Mouse (Mus musculus) neural tube, embryonic 13.5 days (tissue): ENCODE measurements around the gene Plin5. TPM values are rescaled to one million over a fixed set of nuclear protein-coding genes. Genes with fewer than 3 reads are reported as not detected.
"Not testable (repeated sequence)": the region's sequence is repeated elsewhere in the genome, so short reads cannot be mapped to it uniquely, and the experiment has no call there.

ENCODE experiments used
- ATAC-seq: fragments of 200-750 bp; cut with Nextera tagmentation; 2 replicates; pipeline ENCODE4 v1.8.0; 2017; ENCODE audit warnings: low read depth, mild to moderate bottlenecking, moderate TSS enrichment, moderate library complexity
- H3K27ac ChIP-seq: fragments of 300-500 bp; sonication (generic); replicated peaks from 2 replicates; pipeline ENCODE4 v1.5.1; 2015; ENCODE audit warnings: moderate library complexity, mild to moderate bottlenecking, inconsistent platforms
- H3K27me3 ChIP-seq: fragments of 300-500 bp; sonication (generic); 2 replicates; pipeline ENCODE4 v1.6.1; 2015; ENCODE audit warnings: mild to moderate bottlenecking, inconsistent platforms
- H3K36me3 ChIP-seq: fragments of 300-500 bp; sonication (generic); 2 replicates; pipeline ENCODE4 v1.6.1; 2015; ENCODE audit warnings: mild to moderate bottlenecking, inconsistent platforms
- H3K4me1 ChIP-seq: fragments of 300-500 bp; sonication (generic); replicated peaks from 2 replicates; pipeline ENCODE4 v1.6.1; 2015; ENCODE audit warnings: inconsistent platforms
- H3K4me2 ChIP-seq: fragments of 300-500 bp; sonication (generic); 2 replicates; pipeline ENCODE4 v1.6.1; 2015; ENCODE audit warnings: inconsistent platforms, mild to moderate bottlenecking, moderate library complexity
- H3K4me3 ChIP-seq: fragments of 300-500 bp; sonication (generic); 2 replicates; pipeline ENCODE4 v1.5.1; 2015; ENCODE audit warnings: mild to moderate bottlenecking, inconsistent platforms
- H3K9ac ChIP-seq: fragments of 300-500 bp; sonication (generic); 2 replicates; pipeline ENCODE4 v1.6.1; 2015; ENCODE audit warnings: moderate library complexity, mild to moderate bottlenecking, inconsistent platforms
- H3K9me3 ChIP-seq: fragments of 300-500 bp; sonication (generic); 2 replicates; pipeline ENCODE4 v1.6.1; 2016; ENCODE audit warnings: inconsistent platforms
- WGBS: fragments of 180-500 bp; shearing (Covaris S2); methylation state at CpG from one replicate; pipeline ENCODE4 v1.1.7; 2015; 5-methylcytosine and 5-hydroxymethylcytosine counted together
- polyA plus RNA-seq: library from polyadenylated mRNA; unstranded; fragments of >200 nt; fragmentation: Nextera tagmentation; extraction: Ambion mirVana; gene quantifications from 2 replicates; pipeline ENCODE4 v1.2.1, GENCODE M21; 2015

Plin5 gene
- polyA plus RNA-seq, 1 experiment from 2014 or later = 0.93 TPM

DNA sequence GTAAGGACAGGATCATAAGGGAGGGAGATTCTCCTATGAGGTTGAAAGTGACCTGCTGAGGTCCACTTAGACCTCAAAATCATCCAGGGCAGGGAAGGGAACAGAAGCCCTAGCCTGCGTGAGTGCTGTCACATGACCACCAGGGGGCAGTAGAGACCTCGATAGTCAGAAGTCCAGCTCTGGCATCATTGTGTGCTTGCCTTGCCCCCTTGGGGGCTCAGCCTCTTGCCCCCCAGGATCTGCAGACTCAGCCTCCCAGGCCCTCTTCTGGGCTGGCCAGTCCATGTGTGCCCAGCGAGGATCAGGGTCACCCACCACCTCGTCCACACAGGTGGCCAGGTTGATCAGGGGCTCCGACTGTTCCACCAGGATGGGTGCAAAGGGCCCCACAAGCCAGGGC is 5.5 kb downstream of the Plin5 start:
- Histone ChIP-seq H3K27ac (no peak overlapping the region), H3K4me1 (peaks cover 10% of the 10 kb centered on the region; the same call in 1 of the 2 replicates), H3K9me3 (no peaks in the 10 kb centered on the region), H3K9ac (no peak overlapping the region), H3K4me3 (no peak overlapping the region), H3K27me3 (peaks cover 9% of the 10 kb centered on the region), H3K4me2 (no peak overlapping the region), H3K36me3 (no peaks in the 10 kb centered on the region)
- WGBS = 42% methylated on average over 5 of the region's 5 CpGs
- ATAC-seq = peak; percentile 14; the same call in 1 of the 2 replicates

GRCm38 (mm10) chr17:56111021-56111420 is 6.4 kb downstream of the Plin5 start:
- Histone ChIP-seq H3K27me3 (peaks cover under 1% of the 10 kb centered on the region), H3K36me3 (no peaks in the 10 kb centered on the region), H3K4me3 (no peak overlapping the region), H3K4me1 (peaks cover 10% of the 10 kb centered on the region; the same call in 1 of the 2 replicates), H3K4me2 (no peak overlapping the region), H3K9me3 (no peaks in the 10 kb centered on the region), H3K27ac (no peak overlapping the region), H3K9ac (no peak overlapping the region)
- 50% methylated on average over 1 of the region's 1 CpGs for WGBS
- no peak for ATAC-seq

- no peak for ATAC-seq
- H3K4me3 ChIP-seq = no peak overlapping the region
- no peak overlapping the region for H3K4me2 ChIP-seq
- H3K9ac ChIP-seq = no peak overlapping the region
- WGBS = 59% methylated on average over 4 of the region's 4 CpGs
- H3K27ac ChIP-seq = no peak overlapping the region
- no peaks in the 10 kb centered on the region for H3K36me3 ChIP-seq
- no peaks in the 10 kb centered on the region; the same call in 1 of the 2 replicates for H3K27me3 ChIP-seq
- no peaks in the 10 kb centered on the region for H3K9me3 ChIP-seq
- peaks cover 10% of the 10 kb centered on the region; the same call in 1 of the 2 replicates for H3K4me1 ChIP-seq
Measured at GRCm38 (mm10) chr17:56110571-56110970, 6.8 kb downstream of the Plin5 start.

- Histone ChIP-seq H3K36me3 (no peaks in the 10 kb centered on the region), H3K4me1 (peaks cover 10% of the 10 kb centered on the region; the same call in 1 of the 2 replicates), H3K9me3 (no peaks in the 10 kb centered on the region), H3K4me3 (no peak within 1 kb of the TSS), H3K9ac (no peak within 1 kb of the TSS), H3K27me3 (no peaks in the 10 kb centered on the region), H3K4me2 (no peak within 1 kb of the TSS), H3K27ac (no peak within 1 kb of the TSS)
- 70% methylated on average over 9 of the region's 10 CpGs for WGBS
- no peak for ATAC-seq
Measured at GRCm38 (mm10) chr17:56109219-56110051, 8.0 kb downstream of the Plin5 start, which contains the start of gene Plin4. Gene Plin4, minus strand, starts transcription at chr17:56109803.

DNA sequence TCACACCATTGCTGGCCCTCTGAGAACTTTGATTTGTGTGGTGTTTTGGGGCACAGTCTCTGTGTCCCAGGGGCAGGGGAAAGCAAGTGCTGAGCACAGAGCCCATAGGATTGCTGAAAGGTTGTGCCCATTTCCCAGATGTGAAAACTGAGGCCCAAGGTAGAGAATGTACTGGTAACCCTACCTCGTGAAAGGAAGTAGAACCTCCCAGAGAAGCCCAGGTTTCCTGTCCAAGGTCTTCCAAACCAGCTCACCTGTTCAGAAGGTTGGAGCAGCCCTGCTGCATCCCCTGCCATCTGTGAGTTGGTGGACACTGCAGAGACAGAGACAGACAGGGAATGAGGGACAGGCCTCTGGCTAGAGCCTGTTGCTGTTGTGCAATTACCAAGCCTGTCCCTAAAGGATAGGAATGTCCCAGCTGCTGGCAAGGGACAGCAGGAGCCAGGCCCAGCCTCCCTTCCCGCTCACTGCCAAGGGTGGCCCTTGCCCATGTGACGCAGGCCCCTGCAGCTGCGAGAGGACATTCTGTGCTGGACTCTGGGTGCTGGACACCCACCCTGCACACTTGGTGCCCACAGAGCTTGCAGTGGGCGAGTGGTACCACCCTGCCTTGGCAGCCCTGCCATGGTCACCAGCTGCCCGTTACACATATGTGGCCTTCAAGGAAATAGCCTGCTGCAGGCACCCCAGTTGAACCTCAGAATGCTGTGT is 8.9 kb downstream of the Plin5 start:
- no peaks in the 10 kb centered on the region for H3K9me3 ChIP-seq
- H3K4me1 ChIP-seq = peaks cover 10% of the 10 kb centered on the region; the same call in 1 of the 2 replicates
- no peaks in the 10 kb centered on the region for H3K27me3 ChIP-seq
- H3K36me3 ChIP-seq = peaks cover 6% of the 10 kb centered on the region; the same call in 1 of the 2 replicates
- H3K4me2 ChIP-seq = no peak overlapping the region
- ATAC-seq = no peak
- H3K4me3 ChIP-seq = no peak overlapping the region
- 74% methylated on average over 6 of the region's 6 CpGs for WGBS
- no peak overlapping the region for H3K9ac ChIP-seq
- no peak overlapping the region for H3K27ac ChIP-seq

DNA sequence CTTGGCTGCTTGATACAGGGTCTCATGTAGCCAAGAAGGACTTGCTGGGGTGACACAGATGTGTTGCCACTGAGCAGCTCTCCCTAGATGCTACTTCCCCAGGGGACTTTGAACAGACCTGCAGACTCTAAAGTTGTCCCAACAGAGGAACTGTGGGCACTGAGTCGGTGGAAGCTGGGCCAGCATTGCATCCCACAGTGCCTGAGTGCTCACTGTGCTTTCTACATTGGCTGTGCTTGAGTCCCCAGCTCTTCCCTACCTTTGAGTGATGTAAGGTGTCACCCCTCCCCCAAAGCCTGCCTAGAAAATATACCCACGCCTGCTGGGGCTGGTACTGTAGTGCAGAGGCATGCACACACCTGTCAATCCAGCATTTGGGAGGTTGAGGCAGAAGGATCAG is 9.7 kb downstream of the Plin5 start:
- no peak overlapping the region for H3K4me2 ChIP-seq
- WGBS = 54% methylated on average over 2 of the region's 2 CpGs
- H3K27me3 ChIP-seq = no peaks in the 10 kb centered on the region
- peaks cover 14% of the 10 kb centered on the region for H3K36me3 ChIP-seq
- no peak overlapping the region for H3K9ac ChIP-seq
- H3K9me3 ChIP-seq = no peaks in the 10 kb centered on the region
- H3K4me1 ChIP-seq = peaks cover 10% of the 10 kb centered on the region; the same call in 1 of the 2 replicates
- H3K4me3 ChIP-seq = no peak overlapping the region
- H3K27ac ChIP-seq = no peak overlapping the region
- ATAC-seq = no peak

GRCm38 (mm10) chr17:56106981-56107380 is 10.4 kb downstream of the Plin5 start:
- no peak overlapping the region for H3K4me3 ChIP-seq
- WGBS = 77% methylated on average over 4 of the region's 4 CpGs

DNA sequence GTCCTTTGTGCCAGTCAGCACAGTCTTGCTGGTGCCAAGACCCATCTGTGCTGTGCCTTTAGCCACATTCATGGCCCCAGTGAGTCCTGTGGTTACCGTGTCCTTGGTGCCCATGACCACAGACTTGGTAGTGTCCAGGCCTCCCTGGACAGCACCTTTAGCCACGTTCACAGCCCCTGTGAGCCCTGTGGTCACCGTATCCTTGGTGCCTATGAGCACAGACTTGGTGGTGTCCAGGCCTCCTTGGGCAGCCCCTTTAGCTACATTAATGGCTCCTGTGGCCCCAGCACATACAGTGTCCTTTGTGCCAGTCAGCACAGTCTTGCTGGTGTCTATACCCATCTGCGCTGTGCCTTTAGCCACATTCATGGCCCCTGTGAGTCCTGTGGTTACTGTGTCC is 11.0 kb downstream of the Plin5 start:
- H3K9me3 ChIP-seq, ATAC-seq, H3K9ac ChIP-seq, H3K4me2 ChIP-seq, H3K27me3 ChIP-seq, H3K4me3 ChIP-seq, H3K27ac ChIP-seq, H3K4me1 ChIP-seq: not testable (repeated sequence)
- 95% methylated on average over 4 of the region's 4 CpGs for WGBS
- peaks cover 26% of the 10 kb centered on the region for H3K36me3 ChIP-seq

More at GRCm38 (mm10) chr17:56106981-56107380, 10.4 kb downstream of the Plin5 start:
- H3K4me1 ChIP-seq = peaks cover 10% of the 10 kb centered on the region; the same call in 1 of the 2 replicates
- no peak for ATAC-seq
- no peak overlapping the region for H3K27ac ChIP-seq
- no peak overlapping the region for H3K4me2 ChIP-seq
- no peaks in the 10 kb centered on the region for H3K27me3 ChIP-seq
- H3K36me3 ChIP-seq = peaks cover 21% of the 10 kb centered on the region
- no peaks in the 10 kb centered on the region for H3K9me3 ChIP-seq
- no peak overlapping the region for H3K9ac ChIP-seq

DNA sequence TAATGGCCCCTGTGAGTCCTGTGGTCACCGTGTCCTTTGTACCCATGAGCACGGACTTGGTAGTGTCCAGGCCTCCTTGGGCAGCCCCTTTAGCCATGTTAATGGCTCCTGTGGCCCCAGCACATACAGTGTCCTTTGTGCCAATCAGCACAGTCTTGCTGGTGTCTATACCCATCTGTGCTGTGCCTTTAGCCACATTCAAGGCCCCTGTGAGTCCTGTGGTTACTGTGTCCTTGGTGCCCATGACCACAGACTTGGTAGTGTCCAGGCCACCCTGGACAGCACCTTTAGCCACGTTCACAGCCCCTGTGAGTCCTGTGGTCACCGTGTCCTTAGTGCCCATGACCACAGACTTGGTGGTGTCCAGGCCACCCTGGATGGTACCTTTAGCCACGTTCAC is 12.6 kb downstream of the Plin5 start:
- not testable (repeated sequence) for H3K4me3 ChIP-seq, ATAC-seq, H3K9ac ChIP-seq, H3K27ac ChIP-seq, H3K4me1 ChIP-seq, H3K4me2 ChIP-seq, H3K27me3 ChIP-seq, H3K9me3 ChIP-seq
- H3K36me3 ChIP-seq = peaks cover 43% of the 10 kb centered on the region
- WGBS = 100% methylated on average over 2 of the region's 5 CpGs

- Histone ChIP-seq H3K9me3 (no peaks in the 10 kb centered on the region), H3K4me1 (no peaks in the 10 kb centered on the region), H3K4me3 (no peak overlapping the region), H3K4me2 (no peak overlapping the region), H3K36me3 (peaks cover 54% of the 10 kb centered on the region), H3K27me3 (no peaks in the 10 kb centered on the region), H3K9ac (no peak overlapping the region), H3K27ac (no peak overlapping the region)
- no peak for ATAC-seq
- WGBS = 96% methylated on average over 8 of the region's 8 CpGs
Measured at GRCm38 (mm10) chr17:56103465-56104285, 13.7 kb downstream of the Plin5 start.

DNA sequence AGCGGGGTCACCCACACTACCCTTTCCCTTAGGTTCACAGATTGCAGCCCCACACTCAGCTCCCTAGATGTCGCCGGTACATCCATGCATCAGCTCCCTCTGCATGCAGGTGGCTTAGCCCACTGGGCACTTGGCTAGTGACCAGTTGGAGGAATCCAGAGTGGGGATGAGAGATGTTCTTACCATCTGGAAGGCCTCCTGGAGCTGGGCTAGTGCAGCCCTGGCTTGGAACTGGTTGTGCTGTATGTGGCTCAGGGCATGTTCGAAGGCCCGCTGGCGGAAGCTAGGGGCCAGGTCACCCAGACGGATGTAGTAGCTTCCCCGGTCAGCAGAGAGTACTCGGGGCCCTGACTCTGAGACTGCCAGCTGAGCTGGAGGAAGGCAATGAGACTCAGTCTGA is 14.5 kb downstream of the Plin5 start:
- no peak for ATAC-seq
- Histone ChIP-seq H3K4me1 (no peaks in the 10 kb centered on the region), H3K9ac (no peak overlapping the region), H3K9me3 (no peaks in the 10 kb centered on the region), H3K4me3 (no peak overlapping the region), H3K36me3 (peaks cover 62% of the 10 kb centered on the region), H3K27ac (no peak overlapping the region), H3K4me2 (no peak overlapping the region), H3K27me3 (no peaks in the 10 kb centered on the region)
- WGBS = 92% methylated on average over 9 of the region's 9 CpGs
